Mouse (Mus musculus): ENCODE measurements around the gene Mgat4b. TPM values are rescaled to one million over a fixed set of nuclear protein-coding genes. Genes with fewer than 3 reads are reported as not detected.

Gene Mgat4b
- total RNA-seq, 1 experiment, result 22.6 TPM

DNA sequence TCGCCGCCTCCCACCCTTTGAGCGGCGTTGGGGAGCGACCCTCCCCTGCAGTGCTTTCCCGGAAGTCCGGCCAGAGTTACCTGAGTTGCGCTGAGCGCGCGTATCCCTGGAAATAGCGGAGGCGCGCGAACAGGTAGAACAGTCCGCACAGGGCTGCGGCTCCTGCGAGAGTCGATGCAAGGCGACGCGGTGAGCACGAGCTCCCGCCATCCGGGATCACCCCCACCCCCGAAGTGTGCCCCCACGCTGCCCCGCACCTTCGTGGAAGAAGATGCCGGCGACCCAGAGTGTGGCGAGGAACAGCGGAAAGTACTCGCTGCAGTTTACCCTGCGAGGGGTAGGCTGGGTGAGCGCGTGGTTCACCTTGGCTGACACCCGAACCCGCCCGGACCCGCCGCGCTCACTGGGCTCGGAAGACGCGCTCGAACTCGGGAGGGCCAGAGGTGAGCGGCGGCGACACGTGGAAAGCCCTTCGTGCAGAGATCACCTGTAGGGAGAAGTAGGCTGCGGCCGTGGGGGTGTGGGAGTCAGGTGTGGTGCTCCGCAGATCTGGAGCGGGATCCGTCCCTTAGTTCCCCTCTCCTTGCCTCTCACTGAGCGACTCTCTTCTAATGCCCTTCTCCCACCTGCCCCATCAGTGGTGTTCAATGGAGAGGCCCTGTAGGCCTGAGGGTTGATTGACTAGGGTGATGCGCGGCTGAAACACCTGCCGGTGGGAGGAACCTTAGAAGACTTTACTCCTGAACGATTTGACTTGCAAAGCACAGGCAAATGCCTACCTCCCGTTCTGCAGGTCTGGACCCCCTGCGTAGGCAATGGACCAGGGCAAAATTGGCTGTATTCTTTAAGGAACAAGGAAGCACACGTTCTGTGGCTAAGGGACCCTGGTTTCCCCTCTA, 26.5 kb downstream of the Mgat4b start:
- Histone ChIP-seq H3K36me3 (ENCODE audit: control insufficient read depth, insufficient read depth, low read length, poor library complexity, severe bottlenecking) (peaks cover 11% of the 10 kb centered on the region), H3K9ac (ENCODE audit: insufficient read depth, low read depth, low read length, poor library complexity, severe bottlenecking) (peak overlapping the region; percentile 82), H3K4me3 (ENCODE audit: insufficient read depth in 1 of 2, low read depth in 1 of 2, low read length in 2 of 2, poor library complexity in 1 of 2, severe bottlenecking in 1 of 2) (peak overlapping the region; percentile 81 to 87), H3K27ac (ENCODE audit: insufficient read depth, low read depth, low read length, poor library complexity, severe bottlenecking) (no peak overlapping the region), H3K9me3 (ENCODE audit: control insufficient read depth, insufficient read depth, low read depth, low read length) (no peaks in the 10 kb centered on the region), H3K4me1 (ENCODE audit: control insufficient read depth in 2 of 2, insufficient read depth in 2 of 2, low read length in 2 of 2, poor library complexity in 1 of 2) (peaks cover 3 to 16% of the 10 kb centered on the region in 2 experiments; a peak in 3 of 4 replicates)
- in situ Hi-C loops (cut with MboI; ENCODE audit: low sequenced_read_pairs in 2 of 2, unreplicated experiment in 2 of 2), result no loop called here
- no peak for TF ChIP-seq MAFK (IDR thresholded peaks at IDR 0.05; ENCODE audit: insufficient read depth, low read depth, low read length)
- no peak for TF ChIP-seq ZNF384 (IDR thresholded peaks at IDR 0.05; ENCODE audit: low read depth, low read length)
- no peak for TF ChIP-seq ZC3H11A (IDR thresholded peaks at IDR 0.05; ENCODE audit: borderline replicate concordance, low read depth, low read length)
- no peak for TF ChIP-seq CHD2 (IDR thresholded peaks at IDR 0.05; ENCODE audit: low read depth, low read length)
- no peak for TF ChIP-seq HCFC1 (IDR thresholded peaks at IDR 0.05; ENCODE audit: borderline replicate concordance, insufficient read depth, low read length)
- no peak for DNase-seq (ENCODE audit: low read depth, low spot score)

DNA sequence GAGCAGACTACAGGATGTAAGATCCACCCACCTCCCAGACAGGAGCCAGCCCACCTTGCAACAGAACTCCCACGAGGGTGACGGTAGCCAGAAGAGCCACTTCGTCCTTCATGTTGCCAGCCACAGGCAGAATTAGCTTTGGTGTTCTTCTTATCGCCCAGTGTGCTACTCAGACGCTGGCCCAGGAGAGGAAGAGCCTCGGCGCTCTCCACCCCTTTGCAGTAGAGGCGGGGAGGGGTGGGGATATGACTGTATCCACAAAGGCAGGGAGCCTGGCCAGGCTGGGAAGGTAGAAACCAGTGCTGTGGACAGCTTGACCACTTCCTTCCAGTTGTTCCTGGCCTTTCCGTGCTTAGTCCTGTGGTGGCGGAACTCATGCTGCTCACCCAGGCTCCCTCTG, 27.6 kb downstream of the Mgat4b start, which contains the start of gene Ltc4s:
Ltc4s (minus strand) TSS at position 293 of the 400 bp plus-strand sequence.
- H3K9ac ChIP-seq (ENCODE audit: insufficient read depth, low read depth, low read length, poor library complexity, severe bottlenecking), result peak within 1 kb of the TSS; percentile 82
- H3K4me1 ChIP-seq (ENCODE audit: control insufficient read depth in 2 of 2, insufficient read depth in 2 of 2, low read length in 2 of 2, poor library complexity in 1 of 2), result peaks cover 3 to 16% of the 10 kb centered on the region in 2 experiments; a peak in 3 of 4 replicates
- no peak within 1 kb of the TSS for H3K27ac ChIP-seq (ENCODE audit: insufficient read depth, low read depth, low read length, poor library complexity, severe bottlenecking)
- DNase-seq (ENCODE audit: low read depth, low spot score), result no peak
- peaks cover 3% of the 10 kb centered on the region for H3K36me3 ChIP-seq (ENCODE audit: control insufficient read depth, insufficient read depth, low read length, poor library complexity, severe bottlenecking)
- no peaks in the 10 kb centered on the region for H3K9me3 ChIP-seq (ENCODE audit: control insufficient read depth, insufficient read depth, low read depth, low read length)
- in situ Hi-C loops (cut with MboI; ENCODE audit: low sequenced_read_pairs in 2 of 2, unreplicated experiment in 2 of 2), result no loop called here
- TF ChIP-seq ZC3H11A (IDR thresholded peaks at IDR 0.05; ENCODE audit: borderline replicate concordance, low read depth, low read length) (no peak), HCFC1 (IDR thresholded peaks at IDR 0.05; ENCODE audit: borderline replicate concordance, insufficient read depth, low read length) (no peak), CHD2 (IDR thresholded peaks at IDR 0.05; ENCODE audit: low read depth, low read length) (no peak), ZNF384 (IDR thresholded peaks at IDR 0.05; ENCODE audit: low read depth, low read length) (no peak), MAFK (IDR thresholded peaks at IDR 0.05; ENCODE audit: insufficient read depth, low read depth, low read length) (no peak)
- peak within 1 kb of the TSS; percentile 81 to 87 for H3K4me3 ChIP-seq (ENCODE audit: insufficient read depth in 1 of 2, low read depth in 1 of 2, low read length in 2 of 2, poor library complexity in 1 of 2, severe bottlenecking in 1 of 2)

DNA sequence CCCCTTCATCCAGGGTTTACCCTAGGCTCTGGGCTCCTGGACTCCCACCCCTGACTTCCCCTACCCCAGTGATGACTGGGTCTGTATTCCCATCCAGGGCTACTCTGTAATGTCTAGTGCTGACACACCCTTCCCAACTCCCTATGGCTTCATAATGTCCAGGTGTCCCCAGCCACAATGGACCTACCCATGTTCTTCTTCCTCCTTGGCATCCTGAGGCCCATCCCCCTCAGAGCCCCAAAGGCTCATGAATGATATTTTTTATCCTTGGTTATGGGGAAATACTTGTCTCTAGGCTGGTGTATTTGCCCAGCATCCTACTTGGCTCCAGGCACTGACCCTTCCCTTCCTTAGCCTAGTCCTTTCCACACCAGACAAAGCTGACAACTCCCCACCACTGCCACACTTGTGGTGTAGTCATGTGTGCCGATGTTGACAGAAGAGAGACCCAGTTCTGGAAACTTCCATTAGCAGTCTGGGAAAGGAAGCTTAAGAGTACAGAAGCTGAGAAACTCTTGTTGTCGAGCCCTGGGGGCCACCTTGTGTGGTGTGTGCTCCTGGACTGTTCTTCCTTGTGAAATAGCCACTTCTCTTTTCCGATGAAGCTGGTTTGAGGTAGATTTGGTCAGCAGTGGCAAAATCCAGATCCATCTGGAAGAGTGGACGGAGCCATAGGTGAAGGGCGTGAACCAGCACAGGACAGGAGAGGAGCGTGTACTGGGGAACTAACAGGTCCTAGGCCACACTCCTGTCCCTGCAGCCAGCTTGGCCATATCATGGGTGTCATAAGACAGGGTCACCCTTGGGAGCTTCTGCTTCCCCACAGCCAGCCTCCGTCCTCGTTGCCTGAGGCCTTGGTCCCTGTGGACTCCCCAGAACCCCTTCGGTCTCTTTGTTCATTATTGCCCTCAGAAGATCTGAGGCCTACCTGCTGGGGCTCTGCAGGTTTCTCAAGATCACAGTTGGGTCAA, 28.4 kb downstream of the Mgat4b start:
- TF ChIP-seq HCFC1 (IDR thresholded peaks at IDR 0.05; ENCODE audit: borderline replicate concordance, insufficient read depth, low read length) (no peak), CHD2 (IDR thresholded peaks at IDR 0.05; ENCODE audit: low read depth, low read length) (no peak), ZC3H11A (IDR thresholded peaks at IDR 0.05; ENCODE audit: borderline replicate concordance, low read depth, low read length) (no peak)
- Histone ChIP-seq H3K36me3 (ENCODE audit: control insufficient read depth, insufficient read depth, low read length, poor library complexity, severe bottlenecking) (no peaks in the 10 kb centered on the region), H3K9me3 (ENCODE audit: control insufficient read depth, insufficient read depth, low read depth, low read length) (no peaks in the 10 kb centered on the region), H3K9ac (ENCODE audit: insufficient read depth, low read depth, low read length, poor library complexity, severe bottlenecking) (no peak overlapping the region), H3K4me1 (ENCODE audit: control insufficient read depth in 2 of 2, insufficient read depth in 2 of 2, low read length in 2 of 2, poor library complexity in 1 of 2) (peaks cover 3 to 16% of the 10 kb centered on the region in 2 experiments; a peak in 3 of 4 replicates), H3K27ac (ENCODE audit: insufficient read depth, low read depth, low read length, poor library complexity, severe bottlenecking) (no peak overlapping the region), H3K4me3 (ENCODE audit: insufficient read depth in 1 of 2, low read depth in 1 of 2, low read length in 2 of 2, poor library complexity in 1 of 2, severe bottlenecking in 1 of 2) (no peak overlapping the region; a peak in 1 of 4 replicates)
- DNase-seq (ENCODE audit: low read depth, low spot score), result no peak
- in situ Hi-C loops (cut with MboI; ENCODE audit: low sequenced_read_pairs in 2 of 2, unreplicated experiment in 2 of 2), result no loop called here

- peaks cover 3 to 13% of the 10 kb centered on the region in 2 experiments; a peak in 3 of 4 replicates for H3K4me1 ChIP-seq (ENCODE audit: control insufficient read depth in 2 of 2, insufficient read depth in 2 of 2, low read length in 2 of 2, poor library complexity in 1 of 2)
- no peaks in the 10 kb centered on the region for H3K9me3 ChIP-seq (ENCODE audit: control insufficient read depth, insufficient read depth, low read depth, low read length)
- H3K36me3 ChIP-seq (ENCODE audit: control insufficient read depth, insufficient read depth, low read length, poor library complexity, severe bottlenecking), result no peaks in the 10 kb centered on the region
- H3K27ac ChIP-seq (ENCODE audit: insufficient read depth, low read depth, low read length, poor library complexity, severe bottlenecking), result no peak overlapping the region
- H3K4me3 ChIP-seq (ENCODE audit: insufficient read depth in 1 of 2, low read depth in 1 of 2, low read length in 2 of 2, poor library complexity in 1 of 2, severe bottlenecking in 1 of 2), result no peak overlapping the region
- in situ Hi-C loops (cut with MboI; ENCODE audit: low sequenced_read_pairs in 2 of 2, unreplicated experiment in 2 of 2), result no loop called here
- no peak overlapping the region for H3K9ac ChIP-seq (ENCODE audit: insufficient read depth, low read depth, low read length, poor library complexity, severe bottlenecking)
- no peak for DNase-seq (ENCODE audit: low read depth, low spot score)
- no peak for TF ChIP-seq ZC3H11A (IDR thresholded peaks at IDR 0.05; ENCODE audit: borderline replicate concordance, low read depth, low read length)
- no peak for TF ChIP-seq CHD2 (IDR thresholded peaks at IDR 0.05; ENCODE audit: low read depth, low read length)
- TF ChIP-seq ZNF384 (IDR thresholded peaks at IDR 0.05; ENCODE audit: low read depth, low read length), result no peak
- no peak for TF ChIP-seq HCFC1 (IDR thresholded peaks at IDR 0.05; ENCODE audit: borderline replicate concordance, insufficient read depth, low read length)
- no peak for TF ChIP-seq MAFK (IDR thresholded peaks at IDR 0.05; ENCODE audit: insufficient read depth, low read depth, low read length)
Measured at GRCm38 (mm10) chr11:50240235-50240911, 29.7 kb downstream of the Mgat4b start.
